Mouse (Mus musculus): ENCODE data around the gene Tmem115.

Tmem115 gene

GRCm38 (mm10) chr9:107533791-107534407, at the start of gene Tmem115:
Gene Tmem115 (plus strand): TSS chr9:107533945.
- in situ Hi-C loops (cut with MboI, MseI): loop anchor here (25.0 kb wide), 1 partner anchor 1528 kb away; the partner anchor contains the start of genes Atrip and Trex1

DNA sequence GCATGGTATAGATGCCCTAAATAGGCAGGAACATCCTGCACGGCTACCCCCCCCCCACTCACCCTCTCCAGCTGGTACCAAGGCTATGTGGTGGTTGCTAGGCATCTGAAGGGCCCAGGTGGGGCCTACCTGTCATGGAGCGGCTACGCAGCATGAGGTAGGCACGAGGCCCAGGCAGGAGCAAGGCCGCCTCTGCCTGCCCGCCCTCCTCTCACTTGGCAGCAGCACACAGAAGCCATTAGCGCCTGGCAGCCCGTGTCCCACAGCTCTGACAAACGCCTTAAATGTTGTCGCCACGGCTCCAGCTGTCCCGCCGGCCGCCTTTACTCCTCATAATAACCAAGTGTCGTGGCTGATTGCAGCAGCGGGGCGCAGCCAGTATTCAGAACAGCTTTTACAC, 49.4 kb upstream of the Tmem115 start:
- in situ Hi-C loops (cut with MboI, MseI): no loop called here

DNA sequence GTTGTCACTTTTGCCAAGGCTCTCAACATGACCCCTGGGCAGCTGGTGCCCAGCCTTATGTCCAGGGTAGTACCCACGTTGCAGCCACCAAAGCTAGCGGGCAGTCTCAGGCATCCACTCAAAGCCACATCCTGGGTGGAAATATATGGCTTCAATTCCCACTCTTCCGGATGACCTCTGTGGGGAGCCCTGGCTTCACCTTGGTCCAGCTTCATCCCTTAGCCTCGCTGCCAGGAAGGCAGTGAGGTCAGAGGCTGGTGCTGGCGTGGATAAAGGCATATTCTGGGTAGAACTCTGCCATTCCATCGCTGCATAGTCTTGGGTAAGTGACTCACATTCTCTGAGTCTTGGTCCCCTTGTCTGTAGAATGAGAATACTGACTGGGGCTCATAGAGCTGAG, 49.0 kb upstream of the Tmem115 start:
- in situ Hi-C loops (cut with MboI, MseI): no loop called here

GRCm38 (mm10) chr9:107486086-107486485, 47.7 kb upstream of the Tmem115 start:
- in situ Hi-C loops (cut with MboI, MseI): no loop called here

DNA sequence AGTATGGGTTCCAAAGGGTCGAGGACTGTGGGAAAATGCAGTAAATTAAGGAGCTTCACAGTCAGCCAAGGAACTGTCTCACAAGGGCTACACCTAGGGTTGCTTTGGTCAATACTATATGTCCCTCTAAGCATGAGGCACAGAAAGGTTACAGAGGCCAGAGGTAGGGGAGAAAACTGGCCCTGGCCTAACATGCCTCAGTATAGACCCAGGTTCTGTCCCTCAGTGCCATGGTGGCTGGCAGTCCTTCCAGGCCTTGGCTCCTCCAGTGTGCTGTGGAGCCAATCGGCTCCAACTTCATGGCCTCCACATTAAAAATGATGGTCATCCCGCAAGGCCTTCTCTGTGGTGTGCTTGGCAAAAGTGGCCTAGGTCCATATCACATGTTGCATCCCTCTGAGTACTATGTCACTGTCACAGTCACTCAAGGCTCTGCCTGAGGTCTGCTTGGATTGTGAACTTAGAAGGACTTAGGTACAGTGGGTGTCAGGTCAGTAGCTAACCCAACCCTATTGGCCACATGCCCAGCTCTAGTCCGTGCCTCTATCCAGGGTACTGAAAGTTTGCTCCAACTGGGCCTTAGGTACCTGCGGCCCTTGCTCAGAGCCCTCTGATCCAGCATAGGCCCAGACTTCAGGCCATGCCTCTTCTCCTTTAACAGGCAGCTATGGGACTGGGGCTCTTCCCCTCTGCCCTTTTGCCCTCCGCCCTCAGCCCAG, 47.1 kb upstream of the Tmem115 start:
- in situ Hi-C loops (cut with MboI, MseI): no loop called here

GRCm38 (mm10) chr9:107490146-107490545, 43.6 kb upstream of the Tmem115 start:
- in situ Hi-C loops (cut with MboI, MseI): no loop called here

DNA sequence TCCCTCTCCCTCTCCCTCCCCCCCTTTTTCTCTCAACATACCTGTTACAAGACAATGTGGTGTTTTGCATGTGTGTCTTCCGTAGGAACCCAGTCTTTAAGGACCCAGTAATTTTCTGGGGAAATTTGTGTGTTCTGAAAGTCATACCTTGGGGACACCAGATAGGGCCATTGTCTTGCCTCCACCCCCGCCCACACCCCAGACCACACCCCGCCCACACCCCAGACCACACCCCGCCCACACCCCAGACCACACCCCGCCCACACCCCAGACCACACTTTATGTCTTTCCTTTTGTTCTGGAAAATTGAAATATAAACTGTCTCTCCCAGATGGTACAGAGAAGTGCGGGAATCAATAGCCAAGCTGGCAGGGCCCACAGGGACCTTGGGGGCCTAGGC, 43.1 kb upstream of the Tmem115 start:
- in situ Hi-C loops (cut with MboI, MseI): no loop called here

GRCm38 (mm10) chr9:107493511-107493910, 40.2 kb upstream of the Tmem115 start:
- in situ Hi-C loops (cut with MboI, MseI): no loop called here

GRCm38 (mm10) chr9:107494238-107494637, 39.5 kb upstream of the Tmem115 start:
- in situ Hi-C loops (cut with MboI, MseI): no loop called here

DNA sequence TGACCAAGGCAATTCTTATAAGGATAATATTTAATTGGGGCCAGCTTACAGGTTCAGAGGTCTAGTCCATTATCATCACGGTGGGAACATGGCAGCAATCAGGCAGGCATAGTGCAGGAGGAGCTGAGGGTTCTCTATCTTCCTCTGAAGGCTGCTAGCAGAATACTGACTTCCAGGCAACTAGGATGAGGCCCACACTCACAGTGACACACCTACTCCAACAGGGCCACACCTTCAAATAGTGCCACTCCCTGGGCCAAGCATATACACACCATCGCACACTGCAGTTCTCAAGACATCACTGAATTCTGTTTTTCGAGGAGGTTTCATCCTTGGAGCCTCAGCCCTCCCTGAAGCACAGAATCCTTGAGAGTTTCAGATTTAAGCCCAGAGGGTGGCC, 37.4 kb upstream of the Tmem115 start:
- in situ Hi-C loops (cut with MboI, MseI): no loop called here

DNA sequence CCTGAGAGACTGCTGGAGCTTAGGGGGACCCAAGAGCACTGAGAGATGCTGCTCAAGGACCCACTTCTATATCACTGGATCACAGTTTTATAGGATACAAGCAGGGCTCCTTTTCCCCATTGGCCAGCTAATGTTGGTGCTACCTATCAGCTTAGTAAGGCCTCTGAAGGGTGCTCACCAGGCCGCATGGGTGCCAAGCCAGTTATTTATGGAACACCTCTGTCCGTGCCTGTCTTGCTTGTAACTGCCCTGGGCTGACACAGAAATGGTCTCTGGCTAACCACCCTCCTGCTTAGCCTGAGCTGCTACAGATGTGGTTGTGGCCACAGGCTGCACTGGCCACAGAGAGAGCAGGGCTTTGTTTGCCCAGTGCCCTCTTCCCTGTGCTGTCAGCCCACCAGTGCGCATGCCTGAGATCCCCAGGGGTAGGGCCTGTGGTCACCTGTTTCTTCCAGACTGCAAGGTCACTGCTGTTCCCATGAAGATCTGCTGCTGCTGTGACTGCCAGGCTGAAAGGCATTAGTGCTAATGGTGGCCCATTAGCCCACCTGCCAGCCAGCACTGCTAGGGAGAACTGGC, 32.9 kb upstream of the Tmem115 start:
- in situ Hi-C loops (cut with MboI, MseI): no loop called here

- in situ Hi-C loops (cut with MboI, MseI): no loop called here
Measured at GRCm38 (mm10) chr9:107502131-107502846, 31.5 kb upstream of the Tmem115 start.

- in situ Hi-C loops (cut with MboI, MseI): no loop called here
Measured at GRCm38 (mm10) chr9:107504662-107505537, 28.8 kb upstream of the Tmem115 start.

- in situ Hi-C loops (cut with MboI, MseI): no loop called here
Measured at GRCm38 (mm10) chr9:107508266-107508665, 25.5 kb upstream of the Tmem115 start.

GRCm38 (mm10) chr9:107510384-107511100, 23.2 kb upstream of the Tmem115 start:
- in situ Hi-C loops (cut with MboI, MseI): loop anchor here (5.0 kb wide), 2 partner anchors 53 to 143 kb away; no protein-coding TSS in a partner anchor

- in situ Hi-C loops (cut with MboI, MseI): loop anchor here (5.0 kb wide), 2 partner anchors 54 to 144 kb away; no protein-coding TSS in a partner anchor
Measured at GRCm38 (mm10) chr9:107511436-107511835, 22.3 kb upstream of the Tmem115 start.

- in situ Hi-C loops (cut with MboI, MseI): loop anchor here (5.0 kb wide), 2 partner anchors 55 to 145 kb away; no protein-coding TSS in a partner anchor
Measured at GRCm38 (mm10) chr9:107512326-107512725, 21.4 kb upstream of the Tmem115 start.

DNA sequence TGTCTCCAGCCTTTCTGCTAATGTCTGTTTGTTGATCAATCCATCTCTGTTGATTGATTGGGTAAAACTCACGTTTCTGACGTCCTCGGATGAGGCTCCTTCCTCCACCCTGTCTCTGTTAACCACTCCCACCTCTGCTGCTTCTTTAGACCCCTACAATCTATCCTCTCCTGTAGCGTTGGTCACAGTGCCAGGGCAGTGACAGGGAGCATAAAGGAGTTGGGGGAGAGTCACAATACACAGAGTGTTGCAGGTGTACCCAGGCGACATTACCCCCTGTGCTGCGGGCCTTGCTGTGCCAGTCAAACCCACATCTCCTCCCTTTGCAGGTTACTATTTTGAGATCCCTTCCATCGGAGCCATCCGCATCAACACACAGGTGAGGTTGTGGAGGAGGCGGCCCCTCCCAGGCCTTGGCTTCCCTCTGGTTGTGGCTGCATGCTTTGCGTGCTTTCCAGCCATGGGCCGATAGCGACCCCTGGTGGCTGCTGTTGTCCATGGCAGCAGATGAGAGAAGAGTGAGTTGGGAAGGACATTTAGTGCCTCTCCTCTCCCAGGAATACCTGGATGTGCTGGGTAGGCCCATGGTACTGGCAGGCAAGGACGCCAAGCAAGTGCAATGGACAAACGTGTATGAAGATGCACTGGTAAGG, 19.3 kb upstream of the Tmem115 start:
- in situ Hi-C loops (cut with MboI, MseI): loop anchor here (5.0 kb wide), 2 partner anchors 57 to 147 kb away; no protein-coding TSS in a partner anchor

DNA sequence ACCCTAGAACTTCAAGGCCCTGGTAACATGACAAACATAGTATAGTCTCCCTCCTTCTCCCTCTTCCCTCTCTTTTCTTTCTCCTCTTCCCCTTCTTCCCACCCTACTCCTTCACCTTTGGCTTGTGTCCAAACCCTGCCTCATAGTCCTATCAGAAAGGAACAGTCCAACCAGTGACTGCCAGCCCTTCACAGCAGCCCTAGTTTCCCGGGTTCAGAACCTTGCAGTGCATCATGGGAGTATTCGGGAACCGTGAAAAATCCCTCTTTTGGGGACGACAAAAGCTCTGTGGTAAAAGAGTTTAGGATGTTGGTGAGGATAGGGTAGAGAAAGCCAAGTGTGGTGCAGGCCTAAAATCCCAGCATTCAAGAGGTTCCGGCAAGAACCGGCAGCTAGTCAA, 13.4 kb upstream of the Tmem115 start:
- in situ Hi-C loops (cut with MboI, MseI): loop anchor here (5.0 kb wide), 1 partner anchor 623 kb away; no protein-coding TSS in a partner anchor

- in situ Hi-C loops (cut with MboI, MseI): loop anchor here (5.0 kb wide), 1 partner anchor 624 kb away; no protein-coding TSS in a partner anchor
Measured at GRCm38 (mm10) chr9:107521190-107521589, 12.6 kb upstream of the Tmem115 start.
